Comparison of ENCODE assay signal across 8 mouse cellular contexts in the genomic region with DNA sequence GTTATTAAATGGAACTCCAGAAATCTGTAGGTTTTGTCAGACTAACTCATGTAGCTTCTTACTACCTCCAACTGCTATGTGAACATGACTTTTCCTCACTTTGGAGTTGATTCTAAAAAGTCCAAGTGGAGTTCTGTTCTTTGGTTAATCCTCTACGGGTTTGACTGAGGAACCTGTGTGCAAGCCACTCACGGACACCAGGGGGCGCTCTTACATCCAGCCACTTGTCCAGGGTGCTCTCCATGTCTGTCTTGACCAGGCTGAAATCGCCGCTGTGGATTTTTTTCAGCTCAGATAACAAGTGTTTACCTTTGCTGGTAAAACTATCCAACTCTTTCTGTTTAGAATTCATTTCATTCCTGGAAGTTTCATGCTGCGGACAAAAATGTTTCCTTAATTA.
DNase-seq lines count a peak whose midpoint lies in the region; ATAC-seq and TF ChIP-seq lines count a peak whose summit lies in the region.

No protein-coding gene starts in this region.

- H3K4me1 ChIP-seq in lung, embryonic 16.5 days (replicated peaks; ENCODE audit: control insufficient read depth, insufficient read depth, low read length): no peaks in the 10 kb centered on the region

- DNase-seq in B cell, adult 2 months: peak; percentile 69 to 72
- DNase-seq in Patski (ENCODE audit: low read depth, low spot score): no peak
- DNase-seq in cerebellum, postnatal 10 days: peak; percentile 85
- peak; percentile 32 for DNase-seq in gastrocnemius, postnatal 25 days
- DNase-seq in kidney, postnatal 4 days: peak; percentile 83 to 84
- DNase-seq in right cerebral cortex, postnatal 10 days (ENCODE audit: low spot score in 2 of 2): peak; percentile 61 to 79
- DNase-seq in urinary bladder, postnatal 10 days (ENCODE audit: low spot score): peak; percentile 19

- WGBS in lung, embryonic 16.5 days: 6% methylated on average over 6 of the region's 6 CpGs

- in situ Hi-C loops in Patski (cut with MboI; ENCODE audit: low pct_unique_long_range_greater_than_20kb): no loop called here

- H3K27me3 ChIP-seq in Patski: peaks cover 14% of the 10 kb centered on the region
- no peaks in the 10 kb centered on the region for H3K27me3 ChIP-seq in lung, embryonic 16.5 days (ENCODE audit: control insufficient read depth, insufficient read depth, low read depth, low read length)

- TF ChIP-seq CTCF in Patski (IDR thresholded peaks at IDR 0.05): peak; percentile 84

- H3K27ac ChIP-seq in lung, embryonic 16.5 days (ENCODE audit: low read length): no peak overlapping the region

- H3K36me3 ChIP-seq in lung, embryonic 16.5 days (ENCODE audit: control insufficient read depth, insufficient read depth, low read length): no peaks in the 10 kb centered on the region

- H3K4me2 ChIP-seq in lung, embryonic 16.5 days (ENCODE audit: low read depth, low read length): no peak overlapping the region

- CTCF ChIA-PET in Patski (lab: Charles Lee): interaction anchor here (0.7 to 1.8 kb wide), 3 partner anchors 9 to 32 kb away, joined by 3 to 7 read pairs (median 3); no protein-coding TSS in a partner anchor

- no peak overlapping the region for H3K9ac ChIP-seq in lung, embryonic 16.5 days (ENCODE audit: low read length)

- no peaks in the 10 kb centered on the region for H3K9me3 ChIP-seq in lung, embryonic 16.5 days (ENCODE audit: control insufficient read depth, low read length)

- POLR2A ChIA-PET in Patski (lab: Charles Lee): no interaction called here

- ATAC-seq in Patski: no peak
- 0 out of 2 replicates have a peak, but pooled peaks have one; percentile 41 for ATAC-seq in lung, embryonic 16.5 days (ENCODE audit: low read depth)

- no peak overlapping the region for H3K4me3 ChIP-seq in lung, embryonic 16.5 days (ENCODE audit: low read length)
